Mouse (Mus musculus): ENCODE measurements around the gene Slco3a1.

DNA sequence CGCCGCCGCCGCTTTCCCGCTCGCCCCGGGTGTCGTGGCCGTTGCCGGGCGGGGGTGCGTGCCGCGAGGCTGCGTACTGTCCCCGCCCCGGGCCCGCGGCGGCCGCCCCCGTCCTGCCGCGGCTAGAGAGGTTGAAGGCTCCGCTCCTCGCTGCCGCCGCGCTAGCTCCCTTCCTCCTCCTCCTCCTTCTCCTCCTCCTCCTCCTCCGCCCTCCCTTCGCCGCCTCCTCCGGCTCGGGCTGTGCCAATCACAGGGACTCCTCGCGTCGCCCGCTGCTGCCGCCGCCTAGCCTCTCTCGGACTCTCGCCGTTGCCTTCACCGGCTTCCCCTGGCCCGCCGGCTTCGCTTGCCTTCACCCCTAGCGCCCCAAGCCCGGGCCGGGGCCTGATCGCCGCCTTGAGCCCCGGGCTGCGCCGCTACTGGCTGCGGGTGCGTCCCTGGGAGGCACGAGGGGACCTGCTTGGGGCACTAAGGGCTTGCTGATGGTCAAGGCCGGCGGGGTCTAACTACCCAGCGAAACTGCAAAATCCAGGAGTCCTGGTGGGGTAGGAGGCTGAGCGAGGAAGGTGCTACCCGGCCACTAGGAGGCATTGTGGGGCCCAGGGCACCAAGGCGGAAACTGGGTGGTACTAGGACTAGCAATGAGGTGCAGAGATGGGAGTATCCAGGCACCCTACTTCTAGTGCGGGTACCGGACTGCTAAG lies at the start of gene Slco3a1:
- peak; percentile 66 for TF ChIP-seq CTCF (IDR thresholded peaks at IDR 0.05; ENCODE audit: control insufficient read depth, insufficient read depth, low read length)
- peak; percentile 35; the same call in 1 of the 2 replicates for TF ChIP-seq POLR2A (IDR thresholded peaks at IDR 0.05; ENCODE audit: borderline replicate concordance, control insufficient read depth, low read depth, low read length)

Measured in bone marrow, adult 2 months (tissue).